Comparison of ENCODE assay signal across 8 mouse cellular contexts in the genomic region with DNA sequence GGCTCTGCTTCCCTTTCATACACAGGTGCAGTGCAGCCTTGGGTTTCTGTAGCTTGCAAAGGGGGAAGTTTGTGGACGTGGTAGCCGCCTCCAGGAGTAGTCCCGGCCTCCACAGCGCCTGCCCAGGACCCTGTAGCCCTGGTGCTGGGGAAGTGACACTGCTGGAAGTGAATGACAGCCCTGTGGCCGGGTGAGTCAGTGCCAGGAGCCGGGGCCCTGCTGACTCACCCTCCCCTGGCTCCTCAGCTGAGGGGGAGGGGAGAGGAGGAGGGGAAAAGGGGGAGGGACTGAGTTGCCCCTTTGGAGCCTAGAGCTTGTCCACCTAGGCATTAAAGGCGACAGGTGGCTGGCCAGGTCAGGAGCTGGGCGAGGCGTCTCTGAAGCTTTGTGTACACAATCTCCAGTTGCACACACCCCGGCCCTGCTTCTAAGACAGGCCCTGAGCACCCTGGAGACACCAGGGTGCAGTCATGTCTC. TPM values are rescaled to one million over a fixed set of nuclear protein-coding genes. Genes with fewer than 3 reads are reported as not detected.
DNase-seq lines count a peak whose midpoint lies in the region; ATAC-seq and TF ChIP-seq lines count a peak whose summit lies in the region.

No protein-coding gene starts in this region.

- 19% methylated on average over 10 of the region's 10 CpGs for WGBS in forebrain, postnatal 0 days
- 15% methylated on average over 10 of the region's 10 CpGs for WGBS in hindbrain, embryonic 15.5 days
- 14% methylated on average over 10 of the region's 10 CpGs for WGBS in lung, embryonic 15.5 days
- 9% methylated on average over 10 of the region's 10 CpGs for WGBS in neural tube, embryonic 13.5 days

- TF ChIP-seq CTCF in forebrain, postnatal 0 days (IDR thresholded peaks at IDR 0.05; ENCODE audit: low read depth): no peak

- no peak overlapping the region for H3K27ac ChIP-seq in forebrain, postnatal 0 days (ENCODE audit: low read depth, low read length)
- peak overlapping the region; percentile 61 for H3K27ac ChIP-seq in hindbrain, embryonic 15.5 days (replicated peaks)
- peak overlapping the region; percentile 76 for H3K27ac ChIP-seq in lung, embryonic 15.5 days
- peak overlapping the region; percentile 69 for H3K27ac ChIP-seq in neural tube, embryonic 13.5 days (replicated peaks)

- no peaks in the 10 kb centered on the region for H3K27me3 ChIP-seq in forebrain, postnatal 0 days (ENCODE audit: insufficient read depth, low read length)
- H3K27me3 ChIP-seq in hindbrain, embryonic 15.5 days: no peaks in the 10 kb centered on the region
- H3K27me3 ChIP-seq in lung, embryonic 15.5 days: no peaks in the 10 kb centered on the region
- no peaks in the 10 kb centered on the region for H3K27me3 ChIP-seq in neural tube, embryonic 13.5 days

- no peak overlapping the region for H3K9ac ChIP-seq in forebrain, postnatal 0 days
- H3K9ac ChIP-seq in hindbrain, embryonic 15.5 days: 0 out of 2 replicates have a peak overlapping the region, but pooled peaks have one; percentile 27
- no peak overlapping the region for H3K9ac ChIP-seq in lung, embryonic 15.5 days
- H3K9ac ChIP-seq in neural tube, embryonic 13.5 days: peak overlapping the region; percentile 54

- peak; percentile 78 for DNase-seq in layer of hippocampus, adult 11-12 months (ENCODE audit: low spot score)
- no peak for DNase-seq in layer of hippocampus, postnatal 25 days (ENCODE audit: extremely low spot score in 1 of 2, low spot score in 1 of 2)
- DNase-seq in adrenal gland, postnatal 14 days: peak; percentile 88
- DNase-seq in forebrain, postnatal 0 days: no peak
- no peak for DNase-seq in cerebellum, postnatal 25 days

- H3K4me2 ChIP-seq in forebrain, postnatal 0 days (ENCODE audit: low read depth): no peak overlapping the region
- no peak overlapping the region for H3K4me2 ChIP-seq in hindbrain, embryonic 15.5 days
- 0 out of 2 replicates have a peak overlapping the region, but pooled peaks have one; percentile 12 for H3K4me2 ChIP-seq in lung, embryonic 15.5 days
- no peak overlapping the region for H3K4me2 ChIP-seq in neural tube, embryonic 13.5 days

- no peaks in the 10 kb centered on the region for H3K9me3 ChIP-seq in forebrain, postnatal 0 days (ENCODE audit: low read length)
- H3K9me3 ChIP-seq in hindbrain, embryonic 15.5 days: no peaks in the 10 kb centered on the region
- peaks cover 6% of the 10 kb centered on the region; the same call in 1 of the 2 replicates for H3K9me3 ChIP-seq in lung, embryonic 15.5 days
- H3K9me3 ChIP-seq in neural tube, embryonic 13.5 days: no peaks in the 10 kb centered on the region

- 0 out of 2 replicates have a peak, but pooled peaks have one; percentile 10 for ATAC-seq in forebrain, postnatal 0 days
- no peak for ATAC-seq in hindbrain, embryonic 15.5 days (ENCODE audit: low FRiP score, low read depth)
- ATAC-seq in lung, embryonic 15.5 days (ENCODE audit: borderline replicate concordance, extremely low read depth, low FRiP score, low TSS enrichment): peak; percentile 83
- ATAC-seq in neural tube, embryonic 13.5 days (ENCODE audit: low read depth): peak; percentile 37; the same call in 1 of the 2 replicates

- H3K4me3 ChIP-seq in forebrain, postnatal 0 days (ENCODE audit: low read depth, low read length): no peak overlapping the region
- no peak overlapping the region for H3K4me3 ChIP-seq in hindbrain, embryonic 15.5 days
- H3K4me3 ChIP-seq in lung, embryonic 15.5 days: no peak overlapping the region
- no peak overlapping the region for H3K4me3 ChIP-seq in neural tube, embryonic 13.5 days

- peaks cover 3% of the 10 kb centered on the region; the same call in 1 of the 2 replicates for H3K4me1 ChIP-seq in forebrain, postnatal 0 days (ENCODE audit: insufficient read depth)
- peaks cover 40% of the 10 kb centered on the region for H3K4me1 ChIP-seq in hindbrain, embryonic 15.5 days (replicated peaks)
- peaks cover 21% of the 10 kb centered on the region for H3K4me1 ChIP-seq in lung, embryonic 15.5 days
- peaks cover 53% of the 10 kb centered on the region for H3K4me1 ChIP-seq in neural tube, embryonic 13.5 days (replicated peaks)

- peaks cover 21% of the 10 kb centered on the region for H3K36me3 ChIP-seq in forebrain, postnatal 0 days (ENCODE audit: insufficient read depth)
- no peaks in the 10 kb centered on the region for H3K36me3 ChIP-seq in hindbrain, embryonic 15.5 days
- peaks cover 4% of the 10 kb centered on the region; the same call in 1 of the 2 replicates for H3K36me3 ChIP-seq in lung, embryonic 15.5 days
- H3K36me3 ChIP-seq in neural tube, embryonic 13.5 days: peaks cover 23% of the 10 kb centered on the region

RNA-seq across cellular contexts. Expression of a gene that starts 29.0 kb away (rescaled TPM):
- 100 to 1,000 TPM; 104 to 168 TPM for total RNA-seq in layer of hippocampus, postnatal 25 days (2021)
- 259 and 278 TPM in 2 replicates for total RNA-seq in adrenal gland, postnatal 14 days (2021)
- 72.2 and 101 TPM in 2 replicates for total RNA-seq in forebrain, postnatal 0 days (2014; rRNA removed)
- 89.5 and 139 TPM in 2 replicates for polyA plus RNA-seq in forebrain, postnatal 0 days (2015; fragmentation: Nextera tagmentation; extraction: Ambion mirVana)
- 99.4 and 102 TPM in 2 replicates for polyA plus RNA-seq in hindbrain, embryonic 15.5 days (2015; fragmentation: Nextera tagmentation; extraction: Ambion mirVana)
- 47.1 and 48.4 TPM in 2 replicates for polyA plus RNA-seq in lung, embryonic 15.5 days (2015; fragmentation: Nextera tagmentation; extraction: Ambion mirVana)
- 63.7 and 70.0 TPM in 2 replicates for polyA plus RNA-seq in neural tube, embryonic 13.5 days (2015; fragmentation: Nextera tagmentation; extraction: Ambion mirVana)

Comparison
In these comparisons a context has a peak if more than half of its experiments do, and no peak if none do; other contexts are left out.
1. DNase-seq: peak in layer of hippocampus, adult 11-12 months (single experiment) and adrenal gland, postnatal 14 days (single experiment); none in layer of hippocampus, postnatal 25 days (0 of 2), forebrain, postnatal 0 days (single experiment) and cerebellum, postnatal 25 days (0 of 2).
2. H3K9ac ChIP-seq: peak in hindbrain, embryonic 15.5 days (single experiment) and neural tube, embryonic 13.5 days (single experiment); none in forebrain, postnatal 0 days (single experiment) and lung, embryonic 15.5 days (single experiment).